Mouse (Mus musculus) liver, embryonic 15.5 days (tissue): ENCODE results near the gene Nprl3. TPM values are rescaled to one million over a fixed set of nuclear protein-coding genes. Genes with fewer than 3 reads are reported as not detected.
"Not testable (repeated sequence)": the region's sequence is repeated elsewhere in the genome, so short reads cannot be mapped to it uniquely, and the experiment has no call there.

ENCODE experiments used
- ATAC-seq: fragments of 200-750 bp; cut with Nextera tagmentation; 2 replicates; pipeline ENCODE4 v1.8.0; 2017; ENCODE audit warnings: moderate number of reproducible peaks, mild to moderate bottlenecking, moderate library complexity; ENCODE audit not compliant: insufficient read depth
- H3K27ac ChIP-seq: fragments of 300-500 bp; sonication (generic); replicated peaks from 2 replicates; pipeline ENCODE4 v1.5.1; 2015; ENCODE audit warnings: mild to moderate bottlenecking, inconsistent platforms
- H3K27me3 ChIP-seq: fragments of 300-500 bp; sonication (generic); 2 replicates; pipeline ENCODE4 v1.6.1; 2015; ENCODE audit warnings: mild to moderate bottlenecking, inconsistent platforms
- H3K36me3 ChIP-seq: fragments of 300-500 bp; sonication (generic); replicated peaks from 2 replicates; pipeline ENCODE4 v1.6.1; 2015; ENCODE audit warnings: moderate library complexity, mild to moderate bottlenecking, inconsistent platforms
- H3K4me1 ChIP-seq: fragments of 300-500 bp; sonication (generic); replicated peaks from 2 replicates; pipeline ENCODE4 v1.6.1; 2015; ENCODE audit warnings: inconsistent platforms
- H3K4me2 ChIP-seq: fragments of 300-500 bp; sonication (generic); 2 replicates; pipeline ENCODE4 v1.6.1; 2015; ENCODE audit warnings: moderate library complexity, mild to moderate bottlenecking, inconsistent platforms
- H3K4me3 ChIP-seq: fragments of 300-500 bp; sonication (generic); replicated peaks from 2 replicates; pipeline ENCODE4 v1.5.1; 2015; ENCODE audit warnings: mild to moderate bottlenecking, inconsistent platforms
- H3K9ac ChIP-seq: fragments of 300-500 bp; sonication (generic); 2 replicates; pipeline ENCODE4 v1.6.1; 2015; ENCODE audit warnings: moderate library complexity, mild to moderate bottlenecking, inconsistent platforms
- H3K9me3 ChIP-seq: fragments of 300-500 bp; sonication (generic); replicated peaks from 2 replicates; pipeline ENCODE4 v1.6.1; 2016; ENCODE audit warnings: inconsistent platforms
- WGBS: fragments of 180-500 bp; shearing (Covaris S2); methylation state at CpG from one replicate; pipeline ENCODE4 v1.1.7; 2015; ENCODE audit warnings: mixed read lengths; ENCODE audit not compliant: insufficient replicate concordance; 5-methylcytosine and 5-hydroxymethylcytosine counted together
- polyA plus RNA-seq: library from polyadenylated mRNA; unstranded; fragments of >200 nt; fragmentation: Nextera tagmentation; extraction: Ambion mirVana; gene quantifications from 2 replicates; pipeline ENCODE4 v1.2.1, GENCODE M21; 2015

The Nprl3 gene
- 28.1 and 31.9 TPM in 2 replicates for polyA plus RNA-seq

GRCm38 (mm10) chr11:32267188-32267884, at the start of gene Nprl3:
TSS of gene Nprl3 (minus strand) at chr11:32267707.
- H3K9ac ChIP-seq: peak within 1 kb of the TSS; percentile 96

GRCm38 (mm10) chr11:32316009-32316408, 48.5 kb upstream of the Nprl3 start:
- no peak for ATAC-seq
- WGBS: 55% methylated on average over 3 of the region's 3 CpGs
- peaks cover 55% of the 10 kb centered on the region for H3K27me3 ChIP-seq
- H3K4me2 ChIP-seq: no peak overlapping the region
- H3K9me3 ChIP-seq: no peaks in the 10 kb centered on the region
- no peak overlapping the region for H3K27ac ChIP-seq
- H3K36me3 ChIP-seq: no peaks in the 10 kb centered on the region
- H3K4me3 ChIP-seq: no peak overlapping the region
- no peak overlapping the region for H3K9ac ChIP-seq
- H3K4me1 ChIP-seq: peaks cover 8% of the 10 kb centered on the region

More at GRCm38 (mm10) chr11:32267188-32267884, at the start of gene Nprl3:
- ATAC-seq: peak; percentile 79
- under 1% methylated on average over 54 of the region's 54 CpGs for WGBS
- Histone ChIP-seq H3K27me3 (no peaks in the 10 kb centered on the region), H3K4me3 (peak within 1 kb of the TSS; percentile 68), H3K4me1 (peaks cover 86% of the 10 kb centered on the region), H3K4me2 (peak within 1 kb of the TSS; percentile 83), H3K9me3 (no peaks in the 10 kb centered on the region), H3K27ac (peak within 1 kb of the TSS; percentile 97), H3K36me3 (peaks cover 12% of the 10 kb centered on the region)

GRCm38 (mm10) chr11:32309928-32310327, 42.4 kb upstream of the Nprl3 start:
- no peak for ATAC-seq

GRCm38 (mm10) chr11:32309446-32309845, 41.9 kb upstream of the Nprl3 start:
- H3K27me3 ChIP-seq: peaks cover 36% of the 10 kb centered on the region
- no peaks in the 10 kb centered on the region for H3K9me3 ChIP-seq
- peaks cover 12% of the 10 kb centered on the region for H3K4me1 ChIP-seq
- no peak for ATAC-seq
- H3K4me2 ChIP-seq: no peak overlapping the region
- no peak overlapping the region for H3K4me3 ChIP-seq
- H3K36me3 ChIP-seq: no peaks in the 10 kb centered on the region
- no peak overlapping the region for H3K27ac ChIP-seq
- 47% methylated on average over 4 of the region's 4 CpGs for WGBS
- H3K9ac ChIP-seq: no peak overlapping the region

More at GRCm38 (mm10) chr11:32309928-32310327, 42.4 kb upstream of the Nprl3 start:
- 53% methylated on average over 3 of the region's 3 CpGs for WGBS
- H3K27ac ChIP-seq: no peak overlapping the region
- no peak overlapping the region for H3K9ac ChIP-seq
- peaks cover 12% of the 10 kb centered on the region for H3K4me1 ChIP-seq
- H3K9me3 ChIP-seq: no peaks in the 10 kb centered on the region
- no peak overlapping the region for H3K4me3 ChIP-seq
- peaks cover 41% of the 10 kb centered on the region for H3K27me3 ChIP-seq
- no peak overlapping the region for H3K4me2 ChIP-seq
- H3K36me3 ChIP-seq: no peaks in the 10 kb centered on the region

- Histone ChIP-seq H3K27me3 (peaks cover 41% of the 10 kb centered on the region), H3K9me3 (no peaks in the 10 kb centered on the region), H3K9ac (peak overlapping the region; percentile 1; the same call in 1 of the 2 replicates), H3K4me2 (0 out of 2 replicates have a peak overlapping the region, but pooled peaks have one; percentile 1), H3K27ac (peak overlapping the region; percentile 54), H3K4me1 (peaks cover 19% of the 10 kb centered on the region), H3K4me3 (no peak overlapping the region), H3K36me3 (peaks cover 18% of the 10 kb centered on the region)
- ATAC-seq: peak; percentile 61
- 63% methylated on average over 1 of the region's 1 CpGs for WGBS
Measured at GRCm38 (mm10) chr11:32307006-32307405, 39.5 kb upstream of the Nprl3 start.

GRCm38 (mm10) chr11:32303455-32303854, 35.9 kb upstream of the Nprl3 start:
- peaks cover 37% of the 10 kb centered on the region for H3K4me1 ChIP-seq
- H3K4me2 ChIP-seq: peak overlapping the region; percentile 1; the same call in 1 of the 2 replicates
- 47% methylated on average over 1 of the region's 1 CpGs for WGBS
- H3K9me3 ChIP-seq: no peaks in the 10 kb centered on the region
- H3K9ac ChIP-seq: 0 out of 2 replicates have a peak overlapping the region, but pooled peaks have one; percentile 6
- H3K27me3 ChIP-seq: peaks cover 36% of the 10 kb centered on the region
- H3K36me3 ChIP-seq: peaks cover 35% of the 10 kb centered on the region
- H3K27ac ChIP-seq: no peak overlapping the region
- no peak for ATAC-seq
- no peak overlapping the region for H3K4me3 ChIP-seq

- 0 out of 2 replicates have a peak overlapping the region, but pooled peaks have one; percentile 6 for H3K9ac ChIP-seq
- no peak overlapping the region for H3K27ac ChIP-seq
- H3K4me1 ChIP-seq: peaks cover 37% of the 10 kb centered on the region
- H3K4me3 ChIP-seq: no peak overlapping the region
- no peaks in the 10 kb centered on the region for H3K9me3 ChIP-seq
- H3K27me3 ChIP-seq: peaks cover 36% of the 10 kb centered on the region
- 47% methylated on average over 2 of the region's 2 CpGs for WGBS
- H3K36me3 ChIP-seq: peaks cover 35% of the 10 kb centered on the region
- no peak for ATAC-seq
- H3K4me2 ChIP-seq: peak overlapping the region; percentile 1; the same call in 1 of the 2 replicates
Measured at GRCm38 (mm10) chr11:32302824-32303419, 35.4 kb upstream of the Nprl3 start.

GRCm38 (mm10) chr11:32301506-32301905, 34.0 kb upstream of the Nprl3 start:
- no peak for ATAC-seq
- peaks cover 28% of the 10 kb centered on the region for H3K4me1 ChIP-seq
- no peaks in the 10 kb centered on the region for H3K9me3 ChIP-seq
- H3K9ac ChIP-seq: no peak overlapping the region
- peaks cover 35% of the 10 kb centered on the region for H3K36me3 ChIP-seq
- H3K4me3 ChIP-seq: peak overlapping the region; percentile 53
- peaks cover 36% of the 10 kb centered on the region for H3K27me3 ChIP-seq
- WGBS: 80% methylated on average over 1 of the region's 1 CpGs
- 0 out of 2 replicates have a peak overlapping the region, but pooled peaks have one; percentile 88 for H3K27ac ChIP-seq
- H3K4me2 ChIP-seq: peak overlapping the region; percentile 68

GRCm38 (mm10) chr11:32300279-32301267, 33.1 kb upstream of the Nprl3 start:
- H3K36me3 ChIP-seq: peaks cover 35% of the 10 kb centered on the region
- H3K27me3 ChIP-seq: peaks cover 36% of the 10 kb centered on the region
- H3K4me2 ChIP-seq: peak overlapping the region; percentile 68
- peak overlapping the region; percentile 53 for H3K4me3 ChIP-seq
- H3K9ac ChIP-seq: peak overlapping the region; percentile 54
- peak overlapping the region; percentile 88 for H3K27ac ChIP-seq
- 47% methylated on average over 16 of the region's 17 CpGs for WGBS
- H3K4me1 ChIP-seq: peaks cover 25% of the 10 kb centered on the region
- H3K9me3 ChIP-seq: no peaks in the 10 kb centered on the region
- ATAC-seq: no peak

GRCm38 (mm10) chr11:32299865-32300264, 32.4 kb upstream of the Nprl3 start, which contains the start of gene Hbq1a:
TSS of gene Hbq1a (plus strand) at chr11:32300069.
- 7% methylated on average over 16 of the region's 16 CpGs for WGBS
- H3K9ac ChIP-seq: peak within 1 kb of the TSS; percentile 54
- peaks cover 37% of the 10 kb centered on the region for H3K36me3 ChIP-seq
- peak within 1 kb of the TSS; percentile 53 for H3K4me3 ChIP-seq
- H3K4me2 ChIP-seq: peak within 1 kb of the TSS; percentile 68
- H3K27me3 ChIP-seq: peaks cover 36% of the 10 kb centered on the region
- not testable (repeated sequence) for ATAC-seq, H3K9me3 ChIP-seq
- H3K27ac ChIP-seq: peak within 1 kb of the TSS; percentile 88
- H3K4me1 ChIP-seq: peaks cover 32% of the 10 kb centered on the region
